Mouse (Mus musculus): ENCODE results near the gene Cacna2d4.
"Not testable (repeated sequence)": the region's sequence is repeated elsewhere in the genome, so short reads cannot be mapped to it uniquely, and the experiment has no call there.

Cacna2d4 gene

DNA sequence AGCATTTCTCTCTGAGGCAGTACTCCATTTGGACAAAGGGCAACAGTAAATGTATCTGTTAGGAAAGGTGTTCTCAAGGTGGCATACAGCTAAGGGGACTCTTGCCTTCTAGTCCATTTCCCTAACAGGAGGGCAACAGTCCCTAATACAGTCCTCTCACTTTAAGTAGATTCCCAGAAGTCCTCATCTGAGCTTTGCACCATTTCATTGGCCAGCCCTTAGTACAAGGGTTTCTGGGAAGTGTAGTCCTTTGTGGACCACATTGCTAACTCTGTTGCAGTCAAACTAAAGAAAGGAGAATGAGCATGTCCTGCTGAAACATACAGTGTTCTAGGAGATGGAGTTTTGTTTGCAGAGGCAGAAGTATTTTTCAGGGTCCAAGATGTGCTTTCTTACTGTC lies 105.1 kb downstream of the Cacna2d4 start:
- no peak for DNase-seq (ENCODE audit: low spot score in 2 of 2)

DNA sequence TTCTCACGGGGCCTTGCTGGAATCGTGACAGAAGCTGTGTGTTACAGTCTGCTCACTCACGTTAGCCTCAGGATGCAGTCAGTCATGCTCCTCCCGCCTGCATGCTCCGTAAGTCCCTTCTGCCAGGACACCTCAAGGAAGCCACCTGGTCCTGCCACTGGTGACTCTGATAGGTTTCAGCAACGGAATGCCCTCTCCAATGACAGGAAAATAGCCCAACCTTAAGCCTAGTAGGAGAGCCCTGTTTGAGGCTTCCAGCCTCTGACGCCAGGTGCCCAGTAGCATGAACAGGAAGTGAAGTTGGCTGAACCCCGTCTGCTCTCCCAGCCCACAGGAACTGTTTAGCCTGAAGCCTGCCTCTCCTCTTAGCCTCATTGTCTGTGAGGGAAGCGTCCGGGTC lies 109.9 kb downstream of the Cacna2d4 start:
- no peak for DNase-seq (ENCODE audit: low spot score in 2 of 2)

- no peak for DNase-seq (ENCODE audit: low spot score in 2 of 2)
These were observed 111.5 kb downstream of the Cacna2d4 start for GRCm38 (mm10) chr6:119347813-119348212.

DNA sequence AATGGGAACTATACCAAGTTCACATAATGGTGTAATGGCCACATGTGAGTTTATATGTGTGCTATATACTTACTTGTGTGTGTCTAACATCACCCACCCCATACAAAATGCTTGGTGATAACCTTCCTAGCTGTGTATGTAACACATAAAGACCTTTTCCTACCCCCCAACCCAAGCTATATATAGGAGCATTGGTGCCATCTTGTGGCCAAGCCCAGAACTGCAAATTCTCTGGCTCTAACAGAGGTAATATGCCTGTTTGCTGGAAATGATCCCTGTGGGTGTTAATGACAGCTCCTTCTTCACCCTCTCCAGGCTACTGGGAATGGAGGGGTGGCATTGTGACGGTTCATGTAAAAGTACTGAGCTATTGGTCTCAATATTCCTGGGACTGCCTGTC lies 111.9 kb downstream of the Cacna2d4 start:
- peak; percentile 44 to 74 for DNase-seq (ENCODE audit: low spot score in 2 of 2)

GRCm38 (mm10) chr6:119350703-119351198 lies 114.4 kb downstream of the Cacna2d4 start:
- DNase-seq (ENCODE audit: low spot score in 2 of 2) = no peak

GRCm38 (mm10) chr6:119351656-119352055 lies 115.3 kb downstream of the Cacna2d4 start:
- DNase-seq (ENCODE audit: low spot score in 2 of 2) = no peak

GRCm38 (mm10) chr6:119352501-119352900 lies 116.2 kb downstream of the Cacna2d4 start:
- no peak for DNase-seq (ENCODE audit: low spot score in 2 of 2)

- DNase-seq (ENCODE audit: low spot score in 2 of 2) = no peak
These were observed 121.8 kb downstream of the Cacna2d4 start for GRCm38 (mm10) chr6:119358020-119358571.

GRCm38 (mm10) chr6:119360250-119360649 lies 123.9 kb downstream of the Cacna2d4 start:
- not testable (repeated sequence) for DNase-seq (ENCODE audit: low spot score in 2 of 2)

GRCm38 (mm10) chr6:119360925-119361702 lies 124.8 kb downstream of the Cacna2d4 start:
- no peak for DNase-seq (ENCODE audit: low spot score in 2 of 2)

DNA sequence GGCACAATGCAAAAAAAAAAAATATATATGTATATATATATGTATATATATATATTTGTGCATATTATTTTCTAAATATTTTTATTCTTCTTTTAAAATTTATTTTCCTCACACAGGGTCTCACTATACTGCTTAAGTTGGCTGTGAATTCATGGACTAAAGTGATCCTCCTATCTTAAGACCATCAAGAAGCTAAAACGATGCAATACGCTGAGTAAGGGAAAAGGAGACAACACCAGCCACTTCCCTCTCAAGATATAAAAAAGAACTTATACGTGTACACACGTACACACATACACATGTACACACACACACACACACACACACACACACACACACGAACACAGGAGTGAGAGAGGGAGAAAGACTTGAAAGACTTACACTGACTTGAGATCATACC lies 127.3 kb downstream of the Cacna2d4 start:
- no peak for DNase-seq (ENCODE audit: low spot score in 2 of 2)

- DNase-seq (ENCODE audit: low spot score in 2 of 2) = not testable (repeated sequence)
These were observed 130.5 kb downstream of the Cacna2d4 start for GRCm38 (mm10) chr6:119366800-119367199.

DNA sequence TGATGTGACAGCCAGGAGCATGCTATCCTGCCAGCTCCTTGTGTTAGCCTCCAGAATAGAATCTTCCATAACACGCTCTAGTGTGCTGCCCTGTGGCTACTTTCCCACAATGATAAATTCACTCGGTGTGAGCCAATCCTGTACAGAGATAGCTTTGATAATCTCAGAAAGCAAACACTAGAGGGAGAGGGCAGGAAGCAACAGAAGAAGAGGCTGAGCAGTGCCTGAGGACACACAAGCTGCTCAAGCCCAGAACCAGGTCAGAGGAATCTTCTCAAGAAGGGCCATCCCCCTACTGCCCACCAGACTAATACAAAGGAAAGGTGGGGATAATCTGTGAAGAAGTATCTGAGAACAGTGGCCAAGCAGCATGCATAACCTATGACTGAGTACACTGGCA lies 131.1 kb downstream of the Cacna2d4 start:
- no peak for DNase-seq (ENCODE audit: low spot score in 2 of 2)

- no peak for DNase-seq (ENCODE audit: low spot score in 2 of 2)
These were observed 135.3 kb downstream of the Cacna2d4 start for GRCm38 (mm10) chr6:119371624-119372023.

DNA sequence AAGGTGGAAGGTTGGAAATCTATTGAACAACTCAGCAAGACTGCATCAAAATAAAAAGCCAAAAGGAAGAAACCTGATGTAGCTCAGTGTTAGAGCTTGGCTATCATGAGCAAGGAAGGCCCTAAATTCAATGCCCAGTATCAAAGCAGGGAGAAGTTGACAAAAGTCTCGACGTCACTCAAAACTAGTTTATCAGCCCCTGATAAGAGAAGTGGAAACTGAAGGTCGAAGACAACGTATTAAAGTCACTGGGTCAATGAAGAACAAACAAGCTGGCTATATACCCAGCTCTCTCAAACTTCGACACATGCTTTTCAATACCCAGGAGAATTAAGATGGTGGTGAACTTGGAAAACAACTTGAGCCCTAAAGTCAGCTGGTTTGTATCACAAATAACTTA lies 135.9 kb downstream of the Cacna2d4 start:
- no peak for DNase-seq (ENCODE audit: low spot score in 2 of 2)

GRCm38 (mm10) chr6:119373000-119373705 lies 136.8 kb downstream of the Cacna2d4 start:
- DNase-seq (ENCODE audit: low spot score in 2 of 2) = no peak

DNA sequence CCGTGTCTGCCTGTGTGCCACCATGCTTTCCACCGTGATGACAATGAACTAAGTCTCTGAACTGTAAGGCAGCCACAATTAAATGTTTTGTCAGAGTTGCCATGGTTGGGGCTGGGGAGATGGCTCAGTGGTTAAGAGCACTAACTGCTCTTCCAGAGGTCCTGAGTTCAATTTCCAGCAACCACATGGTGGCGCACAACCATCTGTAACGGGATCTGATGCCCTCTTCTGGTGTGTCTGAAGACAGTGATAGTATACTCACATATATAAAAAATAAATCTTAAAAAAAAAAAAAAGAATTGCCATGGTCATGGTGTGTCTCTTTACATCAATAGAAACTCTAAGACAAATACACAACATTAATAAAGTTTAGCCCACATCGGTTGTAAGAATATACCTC lies 138.7 kb downstream of the Cacna2d4 start:
- no peak for DNase-seq (ENCODE audit: low spot score in 2 of 2)

DNA sequence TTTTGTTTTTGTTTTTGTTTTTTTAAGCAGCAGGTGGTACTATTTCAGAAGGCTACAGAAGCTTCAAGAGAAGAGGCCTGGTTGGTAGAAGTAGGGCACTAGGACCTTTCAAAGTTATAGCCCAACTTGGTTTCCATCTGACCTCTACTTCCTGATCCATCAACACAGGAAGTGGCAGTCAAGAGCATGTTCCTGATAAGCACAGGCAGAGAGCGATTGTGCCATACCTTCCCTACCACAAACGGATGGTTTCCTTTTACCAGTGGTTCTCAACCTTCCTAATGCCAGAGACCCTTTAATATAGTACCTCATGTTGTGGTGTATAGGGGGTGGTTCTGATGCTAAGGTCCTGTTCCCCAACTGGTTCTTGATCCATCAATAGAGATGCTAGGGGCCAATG lies 141.3 kb downstream of the Cacna2d4 start:
- no peak for DNase-seq (ENCODE audit: low spot score in 2 of 2)

DNA sequence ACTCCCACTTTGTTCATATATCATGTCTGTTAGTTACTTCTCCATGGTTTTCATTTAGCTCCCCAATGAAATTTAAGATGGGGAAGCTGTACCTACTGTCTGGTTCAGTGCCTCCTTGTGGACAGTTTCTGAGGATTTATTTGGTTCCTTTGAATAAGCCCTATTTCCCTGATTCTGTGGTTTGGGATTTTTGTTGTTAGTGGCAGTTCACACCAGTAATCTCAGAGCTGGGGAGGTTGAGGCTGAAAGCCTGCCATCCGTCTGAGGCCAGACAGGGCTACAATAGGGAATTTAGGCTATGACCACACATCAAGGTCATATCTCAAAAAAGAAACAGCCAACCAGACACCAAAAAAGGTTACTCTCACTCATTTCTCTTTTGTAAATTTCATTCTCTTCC lies 142.3 kb downstream of the Cacna2d4 start:
- DNase-seq (ENCODE audit: low spot score in 2 of 2) = no peak

- no peak for DNase-seq (ENCODE audit: low spot score in 2 of 2)
These were observed 149.3 kb downstream of the Cacna2d4 start for GRCm38 (mm10) chr6:119385668-119386067.

DNA sequence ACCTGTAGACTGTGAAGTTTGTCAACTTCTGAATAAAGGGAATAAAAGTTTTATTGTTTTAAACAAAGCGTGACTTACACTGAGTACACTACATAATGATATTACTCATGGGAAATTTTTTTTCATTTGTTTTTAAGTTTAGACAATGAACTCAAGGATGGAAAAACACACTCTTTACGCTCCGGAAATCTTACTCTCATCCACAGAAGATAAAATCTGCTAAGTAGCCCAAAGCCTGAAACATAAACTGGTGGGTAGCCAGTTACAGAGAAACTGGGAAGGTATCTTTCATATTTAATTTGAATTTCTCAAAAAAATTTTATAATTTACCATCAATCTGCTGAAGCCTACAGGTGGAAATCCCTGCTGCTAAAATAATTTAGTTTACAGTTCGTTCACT lies 150.1 kb downstream of the Cacna2d4 start:
- DNase-seq (ENCODE audit: low spot score in 2 of 2) = no peak

- DNase-seq (ENCODE audit: low spot score in 2 of 2) = no peak
These were observed 150.5 kb downstream of the Cacna2d4 start for GRCm38 (mm10) chr6:119386821-119387220.

All from urinary bladder, adult 18-20 months (tissue).